In genomic region chr12:12401051-12401465, GRCm38 (mm10) we compare ENCODE assay signal across 8 mouse cellular contexts.
DNase-seq lines count a peak whose midpoint lies in the region; ATAC-seq and TF ChIP-seq lines count a peak whose summit lies in the region.

No protein-coding gene starts in this region.

- WGBS in hindbrain, embryonic 10.5 days = 54% methylated on average over 9 of the region's 9 CpGs
- 50% methylated on average over 9 of the region's 9 CpGs for WGBS in hindbrain, embryonic 12.5 days
- 38% methylated on average over 9 of the region's 9 CpGs for WGBS in intestine, embryonic 14.5 days
- WGBS in small intestine, adult 2 months = 27% methylated on average over 9 of the region's 9 CpGs

- H3K36me3 ChIP-seq in hindbrain, embryonic 10.5 days = no peaks in the 10 kb centered on the region
- H3K36me3 ChIP-seq in hindbrain, embryonic 12.5 days = no peaks in the 10 kb centered on the region
- H3K36me3 ChIP-seq in intestine, embryonic 14.5 days (ENCODE audit: control insufficient read depth, insufficient read depth, low read length) = no peaks in the 10 kb centered on the region
- H3K36me3 ChIP-seq in small intestine, adult 2 months (ENCODE audit: control insufficient read depth, insufficient read depth, low read length) = no peaks in the 10 kb centered on the region

- H3K4me2 ChIP-seq in hindbrain, embryonic 12.5 days (replicated peaks) = no peak overlapping the region
- peak overlapping the region; percentile 51 for H3K4me2 ChIP-seq in intestine, embryonic 14.5 days (ENCODE audit: low read length)

- intact Hi-C loops in left cerebral cortex, adult 2 months (cut with DNase I) = no loop called here

- DNase-seq in hindbrain, embryonic 10.5 days (ENCODE audit: low spot score) = peak; percentile 43
- peak; percentile 66 for DNase-seq in embryo, embryonic 11 days
- peak; percentile 35 to 51 for DNase-seq in gastrocnemius, postnatal 4 days (ENCODE audit: low spot score in 2 of 2)
- peak; percentile 72 for DNase-seq in intestine, embryonic 14.5 days (ENCODE audit: low spot score)
- peak; percentile 26 to 60 for DNase-seq in left cerebral cortex, adult 2 months (ENCODE audit: extremely low spot score in 1 of 2, low spot score in 2 of 2)

- ATAC-seq in hindbrain, embryonic 12.5 days (ENCODE audit: low FRiP score) = no peak
- no peak for ATAC-seq in intestine, embryonic 14.5 days (replicated peaks; ENCODE audit: low FRiP score, low TSS enrichment, low read depth)
- ATAC-seq in megakaryocyte-erythroid progenitor cell, adult 5-6 weeks (replicated peaks; ENCODE audit: low FRiP score, low TSS enrichment, poor library complexity, severe bottlenecking) = peak; percentile 89

- H3K4me1 ChIP-seq in hindbrain, embryonic 10.5 days (replicated peaks) = peaks cover 7% of the 10 kb centered on the region
- H3K4me1 ChIP-seq in hindbrain, embryonic 12.5 days = peaks cover 7% of the 10 kb centered on the region; the same call in 1 of the 2 replicates
- H3K4me1 ChIP-seq in intestine, embryonic 14.5 days (replicated peaks; ENCODE audit: control insufficient read depth, insufficient read depth, low read length) = peaks cover 10% of the 10 kb centered on the region; the same call in 1 of the 2 replicates
- no peaks in the 10 kb centered on the region for H3K4me1 ChIP-seq in small intestine, adult 2 months (ENCODE audit: control insufficient read depth, insufficient read depth, insufficient read length, low read length)

- H3K9me3 ChIP-seq in hindbrain, embryonic 10.5 days = no peaks in the 10 kb centered on the region
- H3K9me3 ChIP-seq in hindbrain, embryonic 12.5 days (replicated peaks) = no peaks in the 10 kb centered on the region
- no peaks in the 10 kb centered on the region for H3K9me3 ChIP-seq in intestine, embryonic 14.5 days (ENCODE audit: control insufficient read depth, low read length)

- H3K4me3 ChIP-seq in hindbrain, embryonic 10.5 days = no peak overlapping the region
- H3K4me3 ChIP-seq in hindbrain, embryonic 12.5 days = no peak overlapping the region
- H3K4me3 ChIP-seq in intestine, embryonic 14.5 days (ENCODE audit: low read depth, low read length) = 0 out of 2 replicates have a peak overlapping the region, but pooled peaks have one; percentile 6
- H3K4me3 ChIP-seq in left cerebral cortex, adult 2 months = peak overlapping the region; percentile 22
- H3K4me3 ChIP-seq in small intestine, adult 2 months (ENCODE audit: low read depth, low read length) = no peak overlapping the region

- no peak for TF ChIP-seq POLR2A in small intestine, adult 2 months (IDR thresholded peaks at IDR 0.05; ENCODE audit: low read depth, low read length)

- H3K9ac ChIP-seq in hindbrain, embryonic 12.5 days = no peak overlapping the region
- H3K9ac ChIP-seq in intestine, embryonic 14.5 days (ENCODE audit: low read length) = peak overlapping the region; percentile 10; the same call in 1 of the 2 replicates

- no peak overlapping the region for H3K27ac ChIP-seq in hindbrain, embryonic 10.5 days
- H3K27ac ChIP-seq in hindbrain, embryonic 12.5 days = no peak overlapping the region
- peak overlapping the region; percentile 38; the same call in 1 of the 2 replicates for H3K27ac ChIP-seq in intestine, embryonic 14.5 days (ENCODE audit: low read depth)
- no peak overlapping the region for H3K27ac ChIP-seq in left cerebral cortex, adult 2 months
- no peak overlapping the region for H3K27ac ChIP-seq in small intestine, adult 2 months (ENCODE audit: insufficient read depth, low read depth, low read length)

- peak; percentile 83 for TF ChIP-seq CTCF in left cerebral cortex, adult 2 months (IDR thresholded peaks at IDR 0.05)
- peak; percentile 48; the same call in 1 of the 2 replicates for TF ChIP-seq CTCF in small intestine, adult 2 months (IDR thresholded peaks at IDR 0.05; ENCODE audit: extremely low read depth, insufficient read length, insufficient replicate concordance, low read depth, low read length)

- no peaks in the 10 kb centered on the region for H3K27me3 ChIP-seq in hindbrain, embryonic 10.5 days (ENCODE audit: insufficient read depth, poor library complexity, severe bottlenecking)
- no peaks in the 10 kb centered on the region for H3K27me3 ChIP-seq in hindbrain, embryonic 12.5 days
- H3K27me3 ChIP-seq in intestine, embryonic 14.5 days (replicated peaks; ENCODE audit: control insufficient read depth, insufficient read depth, low read length) = no peaks in the 10 kb centered on the region
- no peaks in the 10 kb centered on the region for H3K27me3 ChIP-seq in small intestine, adult 2 months (ENCODE audit: control insufficient read depth, insufficient read depth, low read length)

Comparison
In these comparisons a context has a peak if more than half of its experiments do, and no peak if none do; other contexts are left out.
1. H3K4me3 ChIP-seq: peak in intestine, embryonic 14.5 days (single experiment) and left cerebral cortex, adult 2 months (single experiment); none in hindbrain, embryonic 10.5 days (single experiment), hindbrain, embryonic 12.5 days (single experiment) and small intestine, adult 2 months (single experiment).
2. Peak in every context shown above with its lines, with median percentiles within 50 percentile points of each other: DNase-seq.